Mouse (Mus musculus) right cerebral cortex, adult 18-20 months (tissue): Measurements from ENCODE around the gene Cavin3.

Experiments
- DNase-seq: peaks from one replicate; pipeline ENCODE4 v3.0.0; 2022; ENCODE audit warnings: mixed read lengths

Cavin3 gene

GRCm38 (mm10) chr7:105481505-105482411, at the start of gene Cavin3:
TSS of gene Cavin3 (minus strand) at chr7:105482300.
- DNase-seq = peak; percentile 77

GRCm38 (mm10) chr7:105528094-105528493, 46.0 kb upstream of the Cavin3 start:
- DNase-seq = no peak

GRCm38 (mm10) chr7:105527306-105527937, 45.3 kb upstream of the Cavin3 start:
- DNase-seq = peak; percentile 32

- no peak for DNase-seq
Observed at GRCm38 (mm10) chr7:105524222-105524621, 42.1 kb upstream of the Cavin3 start.

GRCm38 (mm10) chr7:105520201-105520600, 38.1 kb upstream of the Cavin3 start:
- DNase-seq = no peak

GRCm38 (mm10) chr7:105519771-105520170, 37.7 kb upstream of the Cavin3 start:
- peak; percentile 40 for DNase-seq

- DNase-seq = peak; percentile 94
Observed at GRCm38 (mm10) chr7:105519336-105519735, 37.2 kb upstream of the Cavin3 start.

GRCm38 (mm10) chr7:105516669-105517360, 34.7 kb upstream of the Cavin3 start:
- no peak for DNase-seq

- DNase-seq = peak; percentile 44
Observed at GRCm38 (mm10) chr7:105515178-105515577, 33.1 kb upstream of the Cavin3 start.

GRCm38 (mm10) chr7:105514561-105514960, 32.5 kb upstream of the Cavin3 start:
- no peak for DNase-seq

GRCm38 (mm10) chr7:105513845-105514291, 31.8 kb upstream of the Cavin3 start:
- no peak for DNase-seq

GRCm38 (mm10) chr7:105510143-105510542, 28.0 kb upstream of the Cavin3 start:
- DNase-seq = peak; percentile 38

- no peak for DNase-seq
Observed at GRCm38 (mm10) chr7:105507257-105507656, 25.2 kb upstream of the Cavin3 start.

GRCm38 (mm10) chr7:105501984-105502383, 19.9 kb upstream of the Cavin3 start:
- no peak for DNase-seq

GRCm38 (mm10) chr7:105499676-105500075, 17.6 kb upstream of the Cavin3 start:
- DNase-seq = no peak

- DNase-seq = no peak
Observed at GRCm38 (mm10) chr7:105498854-105499492, 16.9 kb upstream of the Cavin3 start.

GRCm38 (mm10) chr7:105497881-105498280, 15.8 kb upstream of the Cavin3 start:
- DNase-seq = no peak

GRCm38 (mm10) chr7:105487104-105487876, 5.2 kb upstream of the Cavin3 start:
- peak; percentile 92 for DNase-seq

GRCm38 (mm10) chr7:105485029-105485428, 2.9 kb upstream of the Cavin3 start:
- DNase-seq = no peak

- no peak for DNase-seq
Observed at GRCm38 (mm10) chr7:105482426-105482825, 326 bp upstream of the Cavin3 start.

GRCm38 (mm10) chr7:105480561-105481504, 1.3 kb downstream of the Cavin3 start:
- DNase-seq = no peak
